Comparison of ENCODE assay signal across 8 mouse cellular contexts in genomic region chr9:66919981-66920380, GRCm38 (mm10). TPM values are rescaled to one million over a fixed set of nuclear protein-coding genes. Genes with fewer than 3 reads are reported as not detected.
DNase-seq lines count a peak whose midpoint lies in the region; ATAC-seq and TF ChIP-seq lines count a peak whose summit lies in the region.

No protein-coding gene starts in this region.

- H3ac ChIP-seq in myocyte (ENCODE audit: control insufficient read depth, insufficient read length), result peak overlapping the region; percentile 65

- peaks cover 21% of the 10 kb centered on the region for H3K4me1 ChIP-seq in forebrain, embryonic 12.5 days
- H3K4me1 ChIP-seq in limb, embryonic 10.5 days, result peaks cover 27% of the 10 kb centered on the region

- peaks cover 11% of the 10 kb centered on the region for H3K79me2 ChIP-seq in myocyte (ENCODE audit: control insufficient read depth, insufficient read depth)

- peak overlapping the region; percentile 87 for H3K27ac ChIP-seq in forebrain, embryonic 12.5 days
- peak overlapping the region; percentile 91 for H3K27ac ChIP-seq in limb, embryonic 10.5 days

- peak; percentile 42 for ATAC-seq in forebrain, embryonic 12.5 days (ENCODE audit: low FRiP score)

- no peaks in the 10 kb centered on the region for H3K27me3 ChIP-seq in forebrain, embryonic 12.5 days
- H3K27me3 ChIP-seq in limb, embryonic 10.5 days (ENCODE audit: low read depth, poor library complexity, severe bottlenecking), result no peaks in the 10 kb centered on the region
- no peaks in the 10 kb centered on the region for H3K27me3 ChIP-seq in myocyte (ENCODE audit: control insufficient read depth, insufficient read depth, insufficient read length)

- 0 out of 2 replicates have a peak, but pooled peaks cover 3% of the 10 kb centered on the region for H3K36me3 ChIP-seq in forebrain, embryonic 12.5 days (replicated peaks)
- no peaks in the 10 kb centered on the region for H3K36me3 ChIP-seq in limb, embryonic 10.5 days
- no peaks in the 10 kb centered on the region for H3K36me3 ChIP-seq in myocyte (ENCODE audit: control insufficient read depth, insufficient read depth)

- H3K9me3 ChIP-seq in forebrain, embryonic 12.5 days, result no peaks in the 10 kb centered on the region
- H3K9me3 ChIP-seq in limb, embryonic 10.5 days (replicated peaks), result no peaks in the 10 kb centered on the region

- peak; percentile 10 to 24 for DNase-seq in kidney, adult 8-10 months
- no peak for DNase-seq in kidney, postnatal 14 days
- peak; percentile 50 for DNase-seq in MN1 (ENCODE audit: low spot score)
- DNase-seq in limb, embryonic 10.5 days (ENCODE audit: low spot score), result peak; percentile 59
- no peak for DNase-seq in spleen, postnatal 4 days (ENCODE audit: low spot score in 2 of 2)
- no peak for DNase-seq in urinary bladder, adult 2 months (ENCODE audit: low spot score)

- peak overlapping the region; percentile 58 for H3K4me2 ChIP-seq in forebrain, embryonic 12.5 days
- peak overlapping the region; percentile 92 for H3K4me2 ChIP-seq in myocyte (ENCODE audit: low read depth)

- H3K9ac ChIP-seq in forebrain, embryonic 12.5 days, result peak overlapping the region; percentile 42

- peak overlapping the region; percentile 88 for H3K4me3 ChIP-seq in forebrain, embryonic 12.5 days (replicated peaks)
- H3K4me3 ChIP-seq in limb, embryonic 10.5 days, result peak overlapping the region; percentile 73
- peak overlapping the region; percentile 79 for H3K4me3 ChIP-seq in myocyte

- 0% methylated on average over 14 of the region's 14 CpGs for WGBS in forebrain, embryonic 12.5 days
- under 1% methylated on average over 14 of the region's 14 CpGs for WGBS in limb, embryonic 10.5 days

- TF ChIP-seq POLR2A in myocyte (IDR thresholded peaks at IDR 0.05; ENCODE audit: insufficient read length, low read depth), result no peak

TF ChIP-seq in myocyte, 11 proteins besides CTCF, POLR2A, EP300 and RAD21:
- TF ChIP-seq E2F4 (IDR thresholded peaks at IDR 0.05; ENCODE audit: insufficient read depth) (no peak), POLR2AphosphoS2 (IDR thresholded peaks at IDR 0.05; ENCODE audit: insufficient read length, low read depth) (no peak), MAX (IDR thresholded peaks at IDR 0.05; ENCODE audit: low read depth) (no peak)

RNA-seq across cellular contexts. Expression of gene Rab8b, which starts 0.5 kb away (rescaled TPM):
- 50.3 and 50.7 TPM in 2 replicates for polyA plus RNA-seq in forebrain, embryonic 12.5 days (2016; fragmentation: Nextera tagmentation; extraction: Ambion mirVana)
- polyA plus RNA-seq in limb, embryonic 10.5 days (2016; fragmentation: Nextera tagmentation; extraction: Ambion mirVana), result 14.3 and 14.9 TPM in 2 replicates
- 2.3 TPM for polyA plus RNA-seq in myocyte (2012; fragmentation: generic; extraction: Trizol)
- 18.9 and 20.1 TPM in 2 replicates for polyA plus RNA-seq in urinary bladder, adult 2 months (2012; rRNA removed)

RNA-seq across cellular contexts. Expression of gene Rps27l, which starts 25.9 kb away (rescaled TPM):
- polyA plus RNA-seq in forebrain, embryonic 12.5 days (2016; fragmentation: Nextera tagmentation; extraction: Ambion mirVana), result 588 and 598 TPM in 2 replicates
- 775 and 943 TPM in 2 replicates for polyA plus RNA-seq in limb, embryonic 10.5 days (2016; fragmentation: Nextera tagmentation; extraction: Ambion mirVana)
- polyA plus RNA-seq in myocyte (2012; fragmentation: generic; extraction: Trizol), result 588 TPM
- polyA plus RNA-seq in urinary bladder, adult 2 months (2012; rRNA removed), result 270 and 343 TPM in 2 replicates

RNA-seq across cellular contexts. Expression of gene Lactb, which starts 55.3 kb away (rescaled TPM):
- 8.8 and 9.7 TPM in 2 replicates for polyA plus RNA-seq in forebrain, embryonic 12.5 days (2016; fragmentation: Nextera tagmentation; extraction: Ambion mirVana)
- 8.7 and 9.3 TPM in 2 replicates for polyA plus RNA-seq in limb, embryonic 10.5 days (2016; fragmentation: Nextera tagmentation; extraction: Ambion mirVana)
- polyA plus RNA-seq in myocyte (2012; fragmentation: generic; extraction: Trizol), result 6.6 TPM
- 15.0 and 17.1 TPM in 2 replicates for polyA plus RNA-seq in urinary bladder, adult 2 months (2012; rRNA removed)

Comparison
In these comparisons a context has a peak if more than half of its experiments do, and no peak if none do; other contexts are left out.
1. DNase-seq: peak in kidney, adult 8-10 months (2 of 2), MN1 (single experiment) and limb, embryonic 10.5 days (single experiment); none in kidney, postnatal 14 days (single experiment), spleen, postnatal 4 days (0 of 2) and urinary bladder, adult 2 months (single experiment).
2. Peak in every context shown above with its lines, with median percentiles within 50 percentile points of each other: H3K4me3 ChIP-seq.